Mouse (Mus musculus): Measurements from ENCODE around the gene Cilp2. TPM values are rescaled to one million over a fixed set of nuclear protein-coding genes. Genes with fewer than 3 reads are reported as not detected.

Gene Cilp2
- polyA plus RNA-seq, 1 experiment, result 0.36 TPM

GRCm38 (mm10) chr8:69921141-69921540 lies 33.7 kb upstream of the Cilp2 start:
- TF ChIP-seq POLR2A (IDR thresholded peaks at IDR 0.05; ENCODE audit: control insufficient read depth, low read depth, low read length), result no peak
- TF ChIP-seq CTCF (IDR thresholded peaks at IDR 0.05; ENCODE audit: control insufficient read depth, insufficient read depth, insufficient replicate concordance, low read depth, low read length), result no peak
- Histone ChIP-seq H3K27ac (ENCODE audit: control insufficient read depth, insufficient read depth, low read depth, low read length) (no peak overlapping the region), H3K4me1 (ENCODE audit: control insufficient read depth, insufficient read depth, low read length) (peaks cover 2% of the 10 kb centered on the region), H3K36me3 (ENCODE audit: control insufficient read depth, insufficient read depth, low read length) (no peaks in the 10 kb centered on the region; the same call in 1 of the 2 replicates), H3K27me3 (ENCODE audit: control insufficient read depth, insufficient read depth, low read length) (no peaks in the 10 kb centered on the region), H3K4me3 (ENCODE audit: control insufficient read depth, low read depth, low read length) (no peak overlapping the region)

DNA sequence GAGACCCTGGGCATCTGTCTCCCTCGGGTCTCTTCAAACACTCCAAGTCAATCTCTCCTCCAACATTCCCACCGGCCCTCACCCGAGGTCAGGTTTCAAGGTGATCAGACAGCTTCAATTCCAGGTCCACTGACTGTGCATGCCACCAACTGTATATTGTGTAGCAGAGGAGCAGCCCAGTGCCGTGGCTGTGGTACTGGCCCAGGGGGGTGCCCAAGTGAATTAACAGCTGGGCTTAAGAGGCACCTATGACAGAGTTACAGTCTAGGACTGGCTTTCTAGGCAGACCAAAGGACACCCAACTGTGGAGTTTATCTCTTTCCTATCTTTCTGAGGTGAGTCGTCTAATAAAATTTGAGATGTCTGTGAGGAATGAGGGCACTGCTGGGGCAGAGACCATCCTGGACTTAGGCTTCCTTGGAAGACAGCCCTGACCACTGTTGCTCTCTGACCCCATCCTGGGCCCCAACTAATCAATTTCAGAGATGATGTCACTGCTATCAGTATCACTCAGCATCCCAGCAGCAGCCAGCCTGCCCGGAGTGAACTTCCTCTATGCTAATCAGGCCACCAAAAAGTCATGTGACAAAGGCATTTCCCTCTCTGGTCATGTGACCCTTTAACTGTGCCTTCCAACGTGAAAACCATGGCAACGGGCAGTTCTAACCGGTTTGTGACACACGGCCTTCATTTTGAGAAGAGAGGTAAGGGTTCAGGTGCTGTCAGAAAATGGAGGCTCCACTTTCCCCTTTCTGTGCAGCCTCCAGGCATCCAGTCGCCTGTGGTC lies 32.6 kb upstream of the Cilp2 start:
- no peaks in the 10 kb centered on the region for H3K27me3 ChIP-seq (ENCODE audit: control insufficient read depth, insufficient read depth, low read length)
- TF ChIP-seq CTCF (IDR thresholded peaks at IDR 0.05; ENCODE audit: control insufficient read depth, insufficient read depth, insufficient replicate concordance, low read depth, low read length) (no peak), POLR2A (IDR thresholded peaks at IDR 0.05; ENCODE audit: control insufficient read depth, low read depth, low read length) (no peak)
- no peak overlapping the region for H3K4me3 ChIP-seq (ENCODE audit: control insufficient read depth, low read depth, low read length)
- H3K36me3 ChIP-seq (ENCODE audit: control insufficient read depth, insufficient read depth, low read length), result no peaks in the 10 kb centered on the region; the same call in 1 of the 2 replicates
- peaks cover 2% of the 10 kb centered on the region for H3K4me1 ChIP-seq (ENCODE audit: control insufficient read depth, insufficient read depth, low read length)
- H3K27ac ChIP-seq (ENCODE audit: control insufficient read depth, insufficient read depth, low read depth, low read length), result no peak overlapping the region

DNA sequence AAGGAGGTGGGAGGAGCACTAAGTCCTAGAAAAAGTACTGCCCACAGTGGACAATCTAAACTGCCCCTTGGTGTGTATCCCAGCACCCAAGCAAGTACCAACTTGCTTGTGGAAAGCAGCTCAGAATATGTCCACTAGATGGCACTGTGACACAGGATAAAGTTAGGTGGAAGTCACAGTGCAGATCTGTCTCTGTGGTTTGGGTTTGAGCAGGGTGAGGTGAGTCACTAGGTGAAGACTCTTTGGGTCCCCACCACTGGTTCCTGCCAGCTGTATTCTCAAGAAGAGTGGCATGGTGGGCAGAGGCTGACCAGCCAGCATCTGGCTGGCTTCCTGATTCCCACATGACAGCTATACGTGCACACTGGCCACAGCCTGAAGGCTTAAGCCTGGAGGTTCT lies 31.5 kb upstream of the Cilp2 start:
- H3K4me1 ChIP-seq (ENCODE audit: control insufficient read depth, insufficient read depth, low read length), result peaks cover 2% of the 10 kb centered on the region
- no peaks in the 10 kb centered on the region for H3K27me3 ChIP-seq (ENCODE audit: control insufficient read depth, insufficient read depth, low read length)
- no peaks in the 10 kb centered on the region; the same call in 1 of the 2 replicates for H3K36me3 ChIP-seq (ENCODE audit: control insufficient read depth, insufficient read depth, low read length)
- no peak overlapping the region for H3K27ac ChIP-seq (ENCODE audit: control insufficient read depth, insufficient read depth, low read depth, low read length)
- TF ChIP-seq CTCF (IDR thresholded peaks at IDR 0.05; ENCODE audit: control insufficient read depth, insufficient read depth, insufficient replicate concordance, low read depth, low read length), result no peak
- TF ChIP-seq POLR2A (IDR thresholded peaks at IDR 0.05; ENCODE audit: control insufficient read depth, low read depth, low read length), result no peak
- no peak overlapping the region for H3K4me3 ChIP-seq (ENCODE audit: control insufficient read depth, low read depth, low read length)

DNA sequence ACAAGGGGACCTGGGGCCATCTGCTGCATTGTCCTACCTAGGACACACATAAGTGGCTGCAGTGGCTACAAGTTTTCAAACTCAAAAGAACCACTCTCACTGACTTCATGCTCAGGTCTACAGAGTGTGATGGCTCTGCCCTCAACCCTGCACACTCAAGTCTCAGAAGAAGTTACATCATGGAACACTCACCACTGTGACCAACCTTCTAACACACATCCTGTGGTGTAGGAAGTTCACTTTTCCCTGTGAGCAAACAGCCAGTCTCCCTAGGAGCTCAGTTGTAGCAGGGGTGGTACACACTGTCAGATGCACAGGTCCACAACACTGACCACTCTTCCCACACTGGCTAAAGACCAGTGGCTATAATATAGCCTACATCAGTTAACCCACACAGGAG lies 31.0 kb upstream of the Cilp2 start:
- no peaks in the 10 kb centered on the region; the same call in 1 of the 2 replicates for H3K36me3 ChIP-seq (ENCODE audit: control insufficient read depth, insufficient read depth, low read length)

GRCm38 (mm10) chr8:69915748-69916147 lies 28.3 kb upstream of the Cilp2 start:
- Histone ChIP-seq H3K36me3 (ENCODE audit: control insufficient read depth, insufficient read depth, low read length) (no peaks in the 10 kb centered on the region; the same call in 1 of the 2 replicates), H3K27ac (ENCODE audit: control insufficient read depth, insufficient read depth, low read depth, low read length) (no peak overlapping the region), H3K4me1 (ENCODE audit: control insufficient read depth, insufficient read depth, low read length) (peaks cover 2% of the 10 kb centered on the region), H3K27me3 (ENCODE audit: control insufficient read depth, insufficient read depth, low read length) (no peaks in the 10 kb centered on the region), H3K4me3 (ENCODE audit: control insufficient read depth, low read depth, low read length) (no peak overlapping the region)
- TF ChIP-seq CTCF (IDR thresholded peaks at IDR 0.05; ENCODE audit: control insufficient read depth, insufficient read depth, insufficient replicate concordance, low read depth, low read length), result no peak
- TF ChIP-seq POLR2A (IDR thresholded peaks at IDR 0.05; ENCODE audit: control insufficient read depth, low read depth, low read length), result no peak

More for the DNA sequence above, 31.0 kb upstream of the Cilp2 start:
- TF ChIP-seq CTCF (IDR thresholded peaks at IDR 0.05; ENCODE audit: control insufficient read depth, insufficient read depth, insufficient replicate concordance, low read depth, low read length) (no peak), POLR2A (IDR thresholded peaks at IDR 0.05; ENCODE audit: control insufficient read depth, low read depth, low read length) (no peak)
- Histone ChIP-seq H3K4me3 (ENCODE audit: control insufficient read depth, low read depth, low read length) (no peak overlapping the region), H3K27me3 (ENCODE audit: control insufficient read depth, insufficient read depth, low read length) (no peaks in the 10 kb centered on the region), H3K27ac (ENCODE audit: control insufficient read depth, insufficient read depth, low read depth, low read length) (no peak overlapping the region), H3K4me1 (ENCODE audit: control insufficient read depth, insufficient read depth, low read length) (peaks cover 2% of the 10 kb centered on the region)

- no peaks in the 10 kb centered on the region; the same call in 1 of the 2 replicates for H3K36me3 ChIP-seq (ENCODE audit: control insufficient read depth, insufficient read depth, low read length)
Observed at GRCm38 (mm10) chr8:69914526-69914925, 27.0 kb upstream of the Cilp2 start.

DNA sequence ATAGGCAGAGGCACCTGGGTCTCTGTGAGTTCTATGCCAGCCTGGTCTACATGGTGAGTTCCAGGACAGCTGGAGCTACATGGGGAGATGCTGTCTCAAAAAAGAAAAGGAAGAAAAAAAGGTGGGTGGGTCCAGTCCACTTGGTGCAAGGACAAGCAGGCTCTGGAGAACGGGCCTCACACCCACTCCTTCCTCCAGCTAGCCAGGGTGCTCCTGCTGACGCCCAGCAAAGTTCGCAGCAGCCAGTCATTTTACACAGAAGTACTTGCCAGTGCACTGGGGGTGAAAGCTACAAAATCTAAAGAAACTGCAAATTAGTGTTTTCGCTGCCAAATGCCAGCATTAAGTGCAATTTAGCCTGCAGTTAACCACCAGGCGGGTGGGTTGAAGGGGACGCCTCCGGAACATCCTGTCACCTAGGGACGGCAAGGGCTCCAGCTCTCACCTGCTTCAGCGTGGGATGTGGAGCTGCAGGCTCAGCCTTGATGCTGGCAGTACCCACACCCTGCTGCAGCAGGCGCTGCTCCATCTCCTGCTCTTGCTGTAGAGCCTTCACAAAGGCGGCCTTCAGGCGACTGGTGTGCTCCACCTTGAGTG lies 25.1 kb upstream of the Cilp2 start:
- no peaks in the 10 kb centered on the region for H3K27me3 ChIP-seq (ENCODE audit: control insufficient read depth, insufficient read depth, low read length)
- TF ChIP-seq CTCF (IDR thresholded peaks at IDR 0.05; ENCODE audit: control insufficient read depth, insufficient read depth, insufficient replicate concordance, low read depth, low read length) (no peak), POLR2A (IDR thresholded peaks at IDR 0.05; ENCODE audit: control insufficient read depth, low read depth, low read length) (no peak)

More at GRCm38 (mm10) chr8:69914526-69914925, 27.0 kb upstream of the Cilp2 start:
- Histone ChIP-seq H3K27me3 (ENCODE audit: control insufficient read depth, insufficient read depth, low read length) (no peaks in the 10 kb centered on the region), H3K4me1 (ENCODE audit: control insufficient read depth, insufficient read depth, low read length) (no peaks in the 10 kb centered on the region), H3K4me3 (ENCODE audit: control insufficient read depth, low read depth, low read length) (no peak overlapping the region), H3K27ac (ENCODE audit: control insufficient read depth, insufficient read depth, low read depth, low read length) (no peak overlapping the region)
- TF ChIP-seq POLR2A (IDR thresholded peaks at IDR 0.05; ENCODE audit: control insufficient read depth, low read depth, low read length), result no peak
- no peak for TF ChIP-seq CTCF (IDR thresholded peaks at IDR 0.05; ENCODE audit: control insufficient read depth, insufficient read depth, insufficient replicate concordance, low read depth, low read length)

More for the DNA sequence above, 25.1 kb upstream of the Cilp2 start:
- Histone ChIP-seq H3K36me3 (ENCODE audit: control insufficient read depth, insufficient read depth, low read length) (no peaks in the 10 kb centered on the region; the same call in 1 of the 2 replicates), H3K4me3 (ENCODE audit: control insufficient read depth, low read depth, low read length) (no peak overlapping the region), H3K27ac (ENCODE audit: control insufficient read depth, insufficient read depth, low read depth, low read length) (no peak overlapping the region), H3K4me1 (ENCODE audit: control insufficient read depth, insufficient read depth, low read length) (no peaks in the 10 kb centered on the region)
